Mouse (Mus musculus): Measurements from ENCODE around the gene Mrpl4. TPM values are rescaled to one million over a fixed set of nuclear protein-coding genes. Genes with fewer than 3 reads are reported as not detected.

Mrpl4 gene
- total and polyA plus RNA-seq, 3 experiments: 42.1 to 103 (median 94.8) TPM

DNA sequence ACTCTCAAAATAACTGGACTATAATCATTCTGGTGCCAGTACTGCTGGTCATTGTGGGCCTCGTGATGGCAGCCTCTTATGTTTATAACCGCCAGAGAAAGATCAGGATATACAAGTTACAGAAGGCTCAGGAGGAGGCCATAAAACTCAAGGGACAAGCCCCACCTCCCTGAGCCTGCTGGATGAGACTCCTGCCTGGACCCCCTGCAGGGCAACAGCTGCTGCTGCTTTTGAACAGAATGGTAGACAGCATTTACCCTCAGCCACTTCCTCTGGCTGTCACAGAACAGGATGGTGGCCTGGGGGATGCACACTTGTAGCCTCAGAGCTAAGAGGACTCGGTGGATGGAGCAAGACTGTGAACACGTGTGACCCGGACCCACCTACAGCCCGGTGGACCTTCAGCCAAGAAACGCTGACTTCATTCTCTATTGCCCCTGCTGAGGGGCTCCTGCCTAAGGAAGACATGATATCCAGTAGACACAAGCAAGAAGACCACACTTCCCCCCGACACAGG is 25.3 kb downstream of the Mrpl4 start:
- no peak overlapping the region for H3K9ac ChIP-seq (ENCODE audit: insufficient read depth, low read depth)
- peaks cover 23% of the 10 kb centered on the region for H3K79me2 ChIP-seq (replicated peaks; ENCODE audit: control insufficient read depth, extremely low read depth, insufficient read depth, poor library complexity, severe bottlenecking)
- dilution Hi-C loops (cut with MboI; ENCODE audit: extremely low pct_ligation_motif_present, extremely low pct_unique_long_range_greater_than_20kb, low sequenced_read_pairs) (no loop called here), in situ Hi-C loops (cut with MboI; ENCODE audit: low pct_ligation_motif_present, low pct_unique_long_range_greater_than_20kb, low sequenced_read_pairs) (loop anchor here (5.0 kb wide), 1 partner anchor 44 kb away; the partner anchor contains the start of genes Fdx1l and Gm49373)
- H3K27ac ChIP-seq (ENCODE audit: insufficient read depth, low read depth): no peak overlapping the region
- H3K36me3 ChIP-seq (replicated peaks in 1 of 2; ENCODE audit: control insufficient read depth in 1 of 2, insufficient read depth in 1 of 2, low read length in 1 of 2): peaks cover 44 to 56% of the 10 kb centered on the region in 2 experiments
- peak; percentile 23; the same call in 1 of the 2 replicates for TF ChIP-seq ZMIZ1 (IDR thresholded peaks at IDR 0.05; ENCODE audit: low read depth, low read length)
- no peak for TF ChIP-seq SIN3A (IDR thresholded peaks at IDR 0.05; ENCODE audit: low read length)
- DNase-seq (ENCODE audit: extremely low read depth): no peak
- no peaks in the 10 kb centered on the region for H3K9me3 ChIP-seq (replicated peaks; ENCODE audit: low read length)
- H3K4me3 ChIP-seq (replicated peaks in 1 of 3; ENCODE audit: low read depth in 2 of 3, low read length in 2 of 3, poor library complexity in 1 of 3): no peak overlapping the region
- no peak overlapping the region for H3K4me2 ChIP-seq (ENCODE audit: insufficient read depth, low read depth, poor library complexity, severe bottlenecking)
- H3K4me1 ChIP-seq (ENCODE audit: control insufficient read depth in 1 of 2, insufficient read depth in 2 of 2): peaks cover 9 to 47% of the 10 kb centered on the region in 2 experiments
- H3K27me3 ChIP-seq (replicated peaks): no peaks in the 10 kb centered on the region

DNA sequence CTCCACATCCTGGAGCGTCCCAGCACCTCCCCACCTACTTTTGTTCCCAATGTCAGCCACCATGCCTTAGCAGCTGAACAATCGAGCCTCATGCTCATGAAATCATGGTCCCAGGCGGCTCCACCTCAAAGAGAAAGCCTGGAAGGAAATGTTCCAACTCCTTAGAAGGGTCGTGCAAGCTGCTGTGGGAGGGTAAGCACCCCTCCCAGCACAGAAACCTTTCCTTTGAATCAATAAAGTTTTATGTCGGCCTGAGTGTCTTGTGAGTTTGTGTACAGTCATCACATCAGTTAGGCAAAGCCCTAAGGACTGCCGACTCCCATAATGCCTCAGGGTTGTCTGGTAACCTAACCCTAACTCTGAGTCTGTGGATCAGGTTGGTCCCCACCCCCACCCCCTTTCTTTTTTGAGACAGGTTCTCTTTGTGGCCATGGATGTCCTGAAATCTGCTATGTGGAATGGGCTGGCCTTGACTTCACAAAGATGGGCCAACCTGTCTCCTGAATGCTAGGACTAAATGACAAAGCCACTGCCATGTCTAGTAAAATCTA is 26.1 kb downstream of the Mrpl4 start:
- dilution Hi-C loops (cut with MboI; ENCODE audit: extremely low pct_ligation_motif_present, extremely low pct_unique_long_range_greater_than_20kb, low sequenced_read_pairs) (no loop called here), in situ Hi-C loops (cut with MboI; ENCODE audit: low pct_ligation_motif_present, low pct_unique_long_range_greater_than_20kb, low sequenced_read_pairs) (loop anchor here (5.0 kb wide), 1 partner anchor 44 kb away; the partner anchor contains the start of genes Fdx1l and Gm49373)

DNA sequence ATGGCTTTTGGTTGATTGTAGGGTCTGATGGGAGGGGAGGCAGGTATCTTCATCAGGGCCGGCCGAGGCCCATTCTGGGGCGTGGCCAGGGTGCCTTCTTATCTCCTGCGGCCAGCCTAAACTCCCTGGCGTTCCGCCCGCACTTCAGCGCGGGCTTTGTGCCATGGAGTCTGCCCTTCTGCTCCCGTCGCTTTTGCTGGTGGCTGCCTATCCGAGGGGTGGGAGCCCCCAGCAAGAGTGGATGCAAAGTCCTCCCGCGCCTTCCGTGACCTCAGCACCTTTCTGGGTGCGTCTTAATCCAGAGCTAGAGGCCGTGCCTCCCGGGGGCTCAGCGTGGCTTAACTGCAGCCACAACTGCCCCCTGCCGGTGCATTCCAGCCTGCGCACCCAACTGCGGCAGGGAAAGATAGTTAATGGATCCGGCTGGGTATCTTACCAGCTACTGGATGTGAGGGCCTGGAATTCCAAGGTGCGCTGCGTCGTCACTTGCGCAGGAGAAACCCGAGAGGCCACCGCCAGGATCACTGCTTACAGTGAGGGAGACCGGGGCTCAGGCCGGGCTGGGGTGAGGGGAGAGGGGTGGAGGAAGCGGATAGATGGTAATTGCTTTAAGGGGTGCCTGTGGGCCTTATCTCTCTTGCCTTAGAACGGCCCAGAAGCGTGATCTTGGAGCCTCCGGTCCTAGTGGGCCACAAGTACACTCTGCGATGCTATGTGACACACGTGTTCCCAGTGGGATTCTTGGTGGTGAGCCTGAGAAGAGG is 26.9 kb downstream of the Mrpl4 start, which contains the start of gene Icam4:
Gene Icam4, plus strand, starts transcription at position 83 of the 764 bp plus-strand sequence.
- H3K4me2 ChIP-seq (ENCODE audit: insufficient read depth, low read depth, poor library complexity, severe bottlenecking): peak within 1 kb of the TSS; percentile 87
- in situ Hi-C loops (cut with MboI; ENCODE audit: low pct_ligation_motif_present, low pct_unique_long_range_greater_than_20kb, low sequenced_read_pairs): loop anchor here (5.0 kb wide), 2 partner anchors 43 to 98 kb away; partner anchors contain the start of genes Fdx1l and Gm49373
- no peaks in the 10 kb centered on the region for H3K9me3 ChIP-seq (replicated peaks; ENCODE audit: low read length)
- peak; percentile 80 for DNase-seq (ENCODE audit: extremely low read depth)
- peak within 1 kb of the TSS; percentile 28; the same call in 1 of the 2 replicates for H3K9ac ChIP-seq (ENCODE audit: insufficient read depth, low read depth)
- no peaks in the 10 kb centered on the region for H3K27me3 ChIP-seq (replicated peaks)
- H3K36me3 ChIP-seq (replicated peaks in 1 of 2; ENCODE audit: control insufficient read depth in 1 of 2, insufficient read depth in 1 of 2, low read length in 1 of 2): peaks cover 42 to 45% of the 10 kb centered on the region in 2 experiments
- dilution Hi-C loops (cut with MboI; ENCODE audit: extremely low pct_ligation_motif_present, extremely low pct_unique_long_range_greater_than_20kb, low sequenced_read_pairs): no loop called here
- H3K79me2 ChIP-seq (replicated peaks; ENCODE audit: control insufficient read depth, extremely low read depth, insufficient read depth, poor library complexity, severe bottlenecking): peaks cover 8% of the 10 kb centered on the region
- peak within 1 kb of the TSS; percentile 36 to 43 (median 40) for H3K4me3 ChIP-seq (replicated peaks in 1 of 3; ENCODE audit: low read depth in 2 of 3, low read length in 2 of 3, poor library complexity in 1 of 3)
- peak within 1 kb of the TSS; percentile 81 for H3K27ac ChIP-seq (ENCODE audit: insufficient read depth, low read depth)
- H3K4me1 ChIP-seq (ENCODE audit: control insufficient read depth in 1 of 2, insufficient read depth in 2 of 2): peaks cover 13 to 55% of the 10 kb centered on the region in 2 experiments
- TF ChIP-seq CTCF (conservative IDR thresholded peaks at IDR 0.05 in 1 of 2, IDR thresholded peaks at IDR 0.05 in 1 of 2; ENCODE audit: low read depth in 2 of 2, low read length in 2 of 2) (peak in 1 of 2 experiments; percentile 88; a peak in 2 of 4 replicates), ELF1 (IDR thresholded peaks at IDR 0.05; ENCODE audit: low read depth, low read length) (peak; percentile 36; the same call in 1 of the 2 replicates), MEF2A (IDR thresholded peaks at IDR 0.05; ENCODE audit: borderline replicate concordance, low read depth, low read length) (peak; percentile 61; the same call in 1 of the 2 replicates), JUND (conservative IDR thresholded peaks at IDR 0.05; ENCODE audit: low read depth, low read length) (no peak), ZKSCAN1 (IDR thresholded peaks at IDR 0.05; ENCODE audit: borderline replicate concordance, low read depth, low read length) (no peak), SMC3 (IDR thresholded peaks at IDR 0.05; ENCODE audit: low read depth, low read length) (peak; percentile 75), CHD2 (IDR thresholded peaks at IDR 0.05; ENCODE audit: low read length) (no peak), SIN3A (IDR thresholded peaks at IDR 0.05; ENCODE audit: low read length) (peak; percentile 88), TBP (conservative IDR thresholded peaks at IDR 0.05; ENCODE audit: low read depth, low read length) (no peak), HCFC1 (IDR thresholded peaks at IDR 0.05; ENCODE audit: low read depth, low read length) (peak; percentile 31), PAX5 (IDR thresholded peaks at IDR 0.05; ENCODE audit: low read length) (no peak), NRF1 (IDR thresholded peaks at IDR 0.05; ENCODE audit: low read depth, low read length) (0 out of 2 replicates have a peak, but pooled peaks have one; percentile 53), KAT2A (IDR thresholded peaks at IDR 0.05; ENCODE audit: insufficient replicate concordance, low read length) (no peak), IRF4 (IDR thresholded peaks at IDR 0.05; ENCODE audit: low read depth, low read length) (0 out of 2 replicates have a peak, but pooled peaks have one; percentile 40), MAFK (IDR thresholded peaks at IDR 0.05; ENCODE audit: insufficient replicate concordance, low read length) (no peak), MAZ (IDR thresholded peaks at IDR 0.05; ENCODE audit: low read depth, low read length) (peak; percentile 50; the same call in 1 of the 2 replicates), USF1 (IDR thresholded peaks at IDR 0.05; ENCODE audit: low read depth, low read length) (no peak), JUN (IDR thresholded peaks at IDR 0.05; ENCODE audit: insufficient read depth, low read depth, low read length) (no peak), E2F4 (IDR thresholded peaks at IDR 0.05; ENCODE audit: insufficient replicate concordance, low read depth, low read length) (0 out of 2 replicates have a peak, but pooled peaks have one; percentile 22)

More for the DNA sequence above, 26.1 kb downstream of the Mrpl4 start:
- Histone ChIP-seq H3K9ac (ENCODE audit: insufficient read depth, low read depth) (peak overlapping the region; percentile 5; the same call in 1 of the 2 replicates), H3K79me2 (replicated peaks; ENCODE audit: control insufficient read depth, extremely low read depth, insufficient read depth, poor library complexity, severe bottlenecking) (peaks cover 17% of the 10 kb centered on the region), H3K4me3 (replicated peaks in 1 of 3; ENCODE audit: low read depth in 2 of 3, low read length in 2 of 3, poor library complexity in 1 of 3) (no peak overlapping the region), H3K9me3 (replicated peaks; ENCODE audit: low read length) (no peaks in the 10 kb centered on the region), H3K27ac (ENCODE audit: insufficient read depth, low read depth) (no peak overlapping the region; the same call in none of the 2 replicates), H3K4me2 (ENCODE audit: insufficient read depth, low read depth, poor library complexity, severe bottlenecking) (peak overlapping the region; percentile 87; the same call in 1 of the 2 replicates), H3K27me3 (replicated peaks) (no peaks in the 10 kb centered on the region), H3K4me1 (ENCODE audit: control insufficient read depth in 1 of 2, insufficient read depth in 2 of 2) (peaks cover 9 to 49% of the 10 kb centered on the region in 2 experiments), H3K36me3 (replicated peaks in 1 of 2; ENCODE audit: control insufficient read depth in 1 of 2, insufficient read depth in 1 of 2, low read length in 1 of 2) (peaks cover 42 to 52% of the 10 kb centered on the region in 2 experiments)
- TF ChIP-seq SIN3A (IDR thresholded peaks at IDR 0.05; ENCODE audit: low read length): no peak
- no peak for DNase-seq (ENCODE audit: extremely low read depth)
